Mouse (Mus musculus): ENCODE results near the gene Nek10. TPM values are rescaled to one million over a fixed set of nuclear protein-coding genes. Genes with fewer than 3 reads are reported as not detected.
"Not testable (repeated sequence)": the region's sequence is repeated elsewhere in the genome, so short reads cannot be mapped to it uniquely, and the experiment has no call there.

Nek10 gene
- polyA plus RNA-seq (2014; fragmentation: Nextera tagmentation; extraction: Ambion mirVana): 0.04 TPM in 1 of 2 replicates, not detected in the other

GRCm38 (mm10) chr14:14803115-14803514 lies at the start of gene Nek10:
TSS of gene Nek10 (plus strand) at chr14:14803415.
- not testable (repeated sequence) for H3K4me1 ChIP-seq (replicated peaks; ENCODE audit: control insufficient read depth, insufficient read depth, low read length); H3K27me3 ChIP-seq (replicated peaks; ENCODE audit: control insufficient read depth, insufficient read depth, low read length); H3K4me3 ChIP-seq (ENCODE audit: low read depth, low read length); H3K4me2 ChIP-seq (ENCODE audit: low read length); H3K27ac ChIP-seq (ENCODE audit: low read depth); DNase-seq (ENCODE audit: low spot score); H3K9me3 ChIP-seq (ENCODE audit: control insufficient read depth, low read length); ATAC-seq (replicated peaks; ENCODE audit: low FRiP score, low TSS enrichment, low read depth); H3K9ac ChIP-seq (ENCODE audit: low read length); H3K36me3 ChIP-seq (ENCODE audit: control insufficient read depth, insufficient read depth, low read length)
- no CpG with 5 or more reads among the region's 2 CpGs for WGBS

GRCm38 (mm10) chr14:14781169-14781568 lies 22.0 kb upstream of the Nek10 start:
- H3K27ac ChIP-seq (ENCODE audit: low read depth): no peak overlapping the region
- no peaks in the 10 kb centered on the region for H3K27me3 ChIP-seq (replicated peaks; ENCODE audit: control insufficient read depth, insufficient read depth, low read length)
- no peak overlapping the region for H3K4me2 ChIP-seq (ENCODE audit: low read length)
- DNase-seq (ENCODE audit: low spot score) (no peak), ATAC-seq (replicated peaks; ENCODE audit: low FRiP score, low TSS enrichment, low read depth) (no peak)
- WGBS: 89% methylated on average over 2 of the region's 2 CpGs
- no peak overlapping the region for H3K9ac ChIP-seq (ENCODE audit: low read length)
- no peaks in the 10 kb centered on the region for H3K4me1 ChIP-seq (replicated peaks; ENCODE audit: control insufficient read depth, insufficient read depth, low read length)
- no peaks in the 10 kb centered on the region for H3K9me3 ChIP-seq (ENCODE audit: control insufficient read depth, low read length)
- H3K4me3 ChIP-seq (ENCODE audit: low read depth, low read length): no peak overlapping the region
- peaks cover 69% of the 10 kb centered on the region for H3K36me3 ChIP-seq (ENCODE audit: control insufficient read depth, insufficient read depth, low read length)

GRCm38 (mm10) chr14:14784223-14784622 lies 19.0 kb upstream of the Nek10 start:
- WGBS: 96% methylated on average over 1 of the region's 1 CpGs
- H3K27ac ChIP-seq (ENCODE audit: low read depth): no peak overlapping the region
- ATAC-seq (replicated peaks; ENCODE audit: low FRiP score, low TSS enrichment, low read depth) (no peak), DNase-seq (ENCODE audit: low spot score) (no peak)
- peaks cover 60% of the 10 kb centered on the region for H3K36me3 ChIP-seq (ENCODE audit: control insufficient read depth, insufficient read depth, low read length)
- H3K27me3 ChIP-seq (replicated peaks; ENCODE audit: control insufficient read depth, insufficient read depth, low read length): no peaks in the 10 kb centered on the region
- H3K9ac ChIP-seq (ENCODE audit: low read length): no peak overlapping the region
- H3K9me3 ChIP-seq (ENCODE audit: control insufficient read depth, low read length): peaks cover 7% of the 10 kb centered on the region; the same call in 1 of the 2 replicates
- no peak overlapping the region for H3K4me2 ChIP-seq (ENCODE audit: low read length)
- H3K4me1 ChIP-seq (replicated peaks; ENCODE audit: control insufficient read depth, insufficient read depth, low read length): no peaks in the 10 kb centered on the region
- no peak overlapping the region for H3K4me3 ChIP-seq (ENCODE audit: low read depth, low read length)

- H3K9ac ChIP-seq (ENCODE audit: low read length): no peak overlapping the region
- DNase-seq (ENCODE audit: low spot score) (no peak), ATAC-seq (replicated peaks; ENCODE audit: low FRiP score, low TSS enrichment, low read depth) (no peak)
- WGBS: 100% methylated on average over 1 of the region's 1 CpGs
- H3K4me3 ChIP-seq (ENCODE audit: low read depth, low read length): no peak overlapping the region
- H3K27ac ChIP-seq (ENCODE audit: low read depth): no peak overlapping the region
- peaks cover 7% of the 10 kb centered on the region; the same call in 1 of the 2 replicates for H3K9me3 ChIP-seq (ENCODE audit: control insufficient read depth, low read length)
- H3K27me3 ChIP-seq (replicated peaks; ENCODE audit: control insufficient read depth, insufficient read depth, low read length): no peaks in the 10 kb centered on the region
- H3K36me3 ChIP-seq (ENCODE audit: control insufficient read depth, insufficient read depth, low read length): peaks cover 55% of the 10 kb centered on the region
- H3K4me1 ChIP-seq (replicated peaks; ENCODE audit: control insufficient read depth, insufficient read depth, low read length): no peaks in the 10 kb centered on the region
- no peak overlapping the region for H3K4me2 ChIP-seq (ENCODE audit: low read length)
Observed at GRCm38 (mm10) chr14:14786979-14787378, 16.2 kb upstream of the Nek10 start.

GRCm38 (mm10) chr14:14789840-14790470 lies 13.3 kb upstream of the Nek10 start:
- no peaks in the 10 kb centered on the region for H3K4me1 ChIP-seq (replicated peaks; ENCODE audit: control insufficient read depth, insufficient read depth, low read length)
- DNase-seq (ENCODE audit: low spot score) (no peak), ATAC-seq (replicated peaks; ENCODE audit: low FRiP score, low TSS enrichment, low read depth) (no peak)
- 86% methylated on average over 4 of the region's 4 CpGs for WGBS
- peaks cover 7% of the 10 kb centered on the region; the same call in 1 of the 2 replicates for H3K9me3 ChIP-seq (ENCODE audit: control insufficient read depth, low read length)
- peaks cover 41% of the 10 kb centered on the region for H3K36me3 ChIP-seq (ENCODE audit: control insufficient read depth, insufficient read depth, low read length)
- no peaks in the 10 kb centered on the region for H3K27me3 ChIP-seq (replicated peaks; ENCODE audit: control insufficient read depth, insufficient read depth, low read length)
- H3K27ac ChIP-seq (ENCODE audit: low read depth): no peak overlapping the region
- H3K4me2 ChIP-seq (ENCODE audit: low read length): no peak overlapping the region
- no peak overlapping the region for H3K9ac ChIP-seq (ENCODE audit: low read length)
- no peak overlapping the region for H3K4me3 ChIP-seq (ENCODE audit: low read depth, low read length)

- Histone ChIP-seq H3K27ac (ENCODE audit: low read depth) (no peak overlapping the region), H3K4me2 (ENCODE audit: low read length) (no peak overlapping the region), H3K9me3 (ENCODE audit: control insufficient read depth, low read length) (no peaks in the 10 kb centered on the region), H3K27me3 (replicated peaks; ENCODE audit: control insufficient read depth, insufficient read depth, low read length) (no peaks in the 10 kb centered on the region), H3K9ac (ENCODE audit: low read length) (no peak overlapping the region), H3K4me3 (ENCODE audit: low read depth, low read length) (no peak overlapping the region), H3K36me3 (ENCODE audit: control insufficient read depth, insufficient read depth, low read length) (peaks cover 19% of the 10 kb centered on the region), H3K4me1 (replicated peaks; ENCODE audit: control insufficient read depth, insufficient read depth, low read length) (no peaks in the 10 kb centered on the region)
- no peak for ATAC-seq (replicated peaks; ENCODE audit: low FRiP score, low TSS enrichment, low read depth)
- no peak for DNase-seq (ENCODE audit: low spot score)
- 68% methylated on average over 5 of the region's 5 CpGs for WGBS
Observed at GRCm38 (mm10) chr14:14799861-14800260, 3.4 kb upstream of the Nek10 start.

GRCm38 (mm10) chr14:14800332-14800731 lies 2.9 kb upstream of the Nek10 start:
- no peaks in the 10 kb centered on the region for H3K9me3 ChIP-seq (ENCODE audit: control insufficient read depth, low read length)
- H3K27ac ChIP-seq (ENCODE audit: low read depth): no peak overlapping the region
- H3K36me3 ChIP-seq (ENCODE audit: control insufficient read depth, insufficient read depth, low read length): peaks cover 19% of the 10 kb centered on the region
- 88% methylated on average over 4 of the region's 4 CpGs for WGBS
- no peaks in the 10 kb centered on the region for H3K27me3 ChIP-seq (replicated peaks; ENCODE audit: control insufficient read depth, insufficient read depth, low read length)
- DNase-seq (ENCODE audit: low spot score) (no peak), ATAC-seq (replicated peaks; ENCODE audit: low FRiP score, low TSS enrichment, low read depth) (no peak)
- H3K4me3 ChIP-seq (ENCODE audit: low read depth, low read length): no peak overlapping the region
- no peak overlapping the region for H3K9ac ChIP-seq (ENCODE audit: low read length)
- no peak overlapping the region for H3K4me2 ChIP-seq (ENCODE audit: low read length)
- H3K4me1 ChIP-seq (replicated peaks; ENCODE audit: control insufficient read depth, insufficient read depth, low read length): no peaks in the 10 kb centered on the region

GRCm38 (mm10) chr14:14800810-14801209 lies 2.4 kb upstream of the Nek10 start:
- 89% methylated on average over 3 of the region's 3 CpGs for whole genome bisulfite sequencing
- Histone ChIP-seq H3K36me3 (ENCODE audit: control insufficient read depth, insufficient read depth, low read length) (peaks cover 18% of the 10 kb centered on the region), H3K27ac (ENCODE audit: low read depth) (no peak overlapping the region), H3K9ac (ENCODE audit: low read length) (no peak overlapping the region), H3K4me3 (ENCODE audit: low read depth, low read length) (no peak overlapping the region), H3K4me1 (replicated peaks; ENCODE audit: control insufficient read depth, insufficient read depth, low read length) (no peaks in the 10 kb centered on the region), H3K9me3 (ENCODE audit: control insufficient read depth, low read length) (no peaks in the 10 kb centered on the region), H3K27me3 (replicated peaks; ENCODE audit: control insufficient read depth, insufficient read depth, low read length) (no peaks in the 10 kb centered on the region), H3K4me2 (ENCODE audit: low read length) (no peak overlapping the region)
- ATAC-seq (replicated peaks; ENCODE audit: low FRiP score, low TSS enrichment, low read depth): no peak
- no peak for DNase-seq (ENCODE audit: low spot score)

- DNase-seq (ENCODE audit: low spot score) (peak; percentile 59), ATAC-seq (replicated peaks; ENCODE audit: low FRiP score, low TSS enrichment, low read depth) (peak; percentile 89)
- Histone ChIP-seq H3K9me3 (ENCODE audit: control insufficient read depth, low read length) (no peaks in the 10 kb centered on the region), H3K4me1 (replicated peaks; ENCODE audit: control insufficient read depth, insufficient read depth, low read length) (no peaks in the 10 kb centered on the region), H3K36me3 (ENCODE audit: control insufficient read depth, insufficient read depth, low read length) (0 out of 2 replicates have a peak, but pooled peaks cover 9% of the 10 kb centered on the region), H3K4me3 (ENCODE audit: low read depth, low read length) (no peak overlapping the region), H3K4me2 (ENCODE audit: low read length) (no peak overlapping the region), H3K27ac (ENCODE audit: low read depth) (no peak overlapping the region), H3K27me3 (replicated peaks; ENCODE audit: control insufficient read depth, insufficient read depth, low read length) (no peaks in the 10 kb centered on the region), H3K9ac (ENCODE audit: low read length) (no peak overlapping the region)
- WGBS: 11% methylated on average over 10 of the region's 10 CpGs
Observed at GRCm38 (mm10) chr14:14803921-14804517, 804 bp downstream of the Nek10 start.
